Mouse (Mus musculus) heart, adult 9 months (tissue): ENCODE measurements around the gene Atpaf1.

Experiments
- DNase-seq, 2 experiments: peaks; one replicate each; pipeline ENCODE4 v3.0.0; 2022; ENCODE audit warnings: low spot score in 2 of 2

Gene Atpaf1

DNA sequence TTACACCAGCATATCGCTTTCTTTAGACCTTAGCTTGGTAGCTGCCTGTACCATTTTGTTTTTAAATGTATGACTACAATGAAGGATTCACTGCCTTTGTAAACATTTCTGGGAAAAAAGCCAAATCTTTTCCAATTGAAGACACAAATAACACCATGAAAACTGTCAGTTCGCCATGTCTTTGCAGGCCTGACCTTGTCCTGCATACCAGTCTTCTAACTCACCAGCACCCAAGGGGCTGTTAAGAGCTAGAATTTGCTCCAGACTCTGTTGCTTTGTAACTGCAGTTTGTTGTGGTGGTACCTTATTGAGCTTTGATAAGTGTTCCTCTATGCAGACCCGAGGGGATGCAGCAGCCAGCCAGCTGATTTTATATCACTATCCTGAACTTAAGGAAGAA, 15.4 kb downstream of the Atpaf1 start:
- no peak for DNase-seq

DNA sequence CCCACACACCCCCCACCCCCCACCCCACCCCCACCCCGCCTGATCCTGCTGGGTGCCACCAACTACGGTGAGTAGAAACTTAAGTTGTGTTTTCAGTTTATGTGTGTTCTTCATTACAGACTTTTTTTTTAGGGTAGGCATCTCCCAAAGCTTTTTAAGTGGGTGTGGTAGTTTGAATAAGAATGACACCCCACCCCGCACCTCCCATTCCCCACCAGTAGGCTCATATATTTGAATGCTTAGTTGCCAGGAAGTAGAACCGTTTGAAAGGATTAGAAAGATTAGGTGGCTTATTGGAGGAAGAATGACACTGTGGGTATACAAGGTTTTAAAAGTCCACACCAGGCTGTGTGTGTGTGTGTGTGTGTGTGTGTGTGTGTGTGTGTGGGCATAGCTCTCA, 27.7 kb downstream of the Atpaf1 start:
- DNase-seq = no peak

- no peak for DNase-seq
These were observed 31.0 kb downstream of the Atpaf1 start for GRCm38 (mm10) chr4:115815606-115816005.

GRCm38 (mm10) chr4:115820199-115820598, 35.6 kb downstream of the Atpaf1 start:
- DNase-seq = no peak

- DNase-seq = no peak
These were observed 36.3 kb downstream of the Atpaf1 start for GRCm38 (mm10) chr4:115820944-115821343.

- DNase-seq = no peak
These were observed 36.8 kb downstream of the Atpaf1 start for GRCm38 (mm10) chr4:115821431-115821830.

GRCm38 (mm10) chr4:115821928-115822327, 37.3 kb downstream of the Atpaf1 start:
- peak; percentile 40 to 51 for DNase-seq

- DNase-seq = no peak
These were observed 39.6 kb downstream of the Atpaf1 start for GRCm38 (mm10) chr4:115824178-115824577.

DNA sequence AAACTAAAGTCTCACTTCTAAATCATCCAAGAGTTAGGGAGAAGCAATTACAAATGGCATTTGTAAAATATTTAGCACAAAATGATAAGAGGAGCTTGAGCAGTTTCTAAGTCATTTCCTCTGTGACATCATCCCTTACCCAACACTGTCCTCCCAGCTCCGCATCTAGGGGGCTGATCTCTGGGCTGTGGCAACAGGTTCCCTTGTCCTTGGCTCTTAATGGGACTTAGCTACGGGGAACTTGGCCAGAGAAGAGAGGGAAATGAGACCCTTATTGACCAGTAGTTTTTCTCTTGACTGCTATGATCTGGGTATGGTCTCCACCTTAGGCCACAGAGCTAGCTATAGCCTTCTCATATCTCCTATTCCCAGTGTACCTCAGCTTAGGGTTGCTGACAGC, 40.7 kb downstream of the Atpaf1 start:
- no peak for DNase-seq

GRCm38 (mm10) chr4:115827066-115827465, 42.5 kb downstream of the Atpaf1 start:
- no peak for DNase-seq

GRCm38 (mm10) chr4:115827535-115827887, 42.9 kb downstream of the Atpaf1 start:
- no peak for DNase-seq

- peak; percentile 84 to 86 for DNase-seq
These were observed 43.4 kb downstream of the Atpaf1 start, which contains the start of gene Mob3c for GRCm38 (mm10) chr4:115827888-115828571. Gene Mob3c, plus strand, starts transcription at chr4:115828092.

DNA sequence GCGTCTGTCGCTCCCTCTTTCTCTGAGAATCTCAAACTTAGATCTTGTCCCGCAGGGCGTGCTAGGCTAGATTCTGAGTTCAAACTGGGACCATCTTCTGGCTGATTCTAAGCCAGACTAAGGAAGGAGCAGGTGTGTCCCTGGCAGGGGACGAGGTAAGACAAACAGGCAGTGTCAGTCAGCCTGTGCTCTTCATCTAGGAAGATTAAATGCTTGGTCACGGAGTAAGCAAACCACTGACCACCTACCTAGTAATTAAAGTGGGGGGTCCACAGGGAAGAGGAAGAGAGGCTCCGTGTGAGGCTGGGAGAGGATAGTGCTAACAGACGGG, 43.9 kb downstream of the Atpaf1 start:
- DNase-seq = no peak

DNA sequence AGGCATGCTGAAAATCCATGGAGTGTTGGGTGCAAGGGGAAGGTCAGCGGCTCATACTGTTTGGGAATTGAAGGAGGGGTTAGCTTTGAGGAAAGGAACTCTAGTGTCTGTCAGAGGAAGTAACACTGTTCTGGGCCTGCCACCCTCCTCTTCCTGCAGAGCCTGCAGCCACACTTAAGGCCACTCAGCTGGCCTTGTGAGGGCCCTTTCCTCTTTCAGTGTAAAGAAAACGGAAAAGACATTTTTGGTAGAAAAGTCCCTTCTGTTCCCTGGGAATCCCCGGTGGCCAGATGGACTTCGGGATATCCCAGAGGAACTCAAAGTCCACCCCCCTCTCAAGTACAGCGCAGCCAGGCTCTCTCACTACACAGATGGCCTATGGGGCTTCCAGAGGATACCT, 45.9 kb downstream of the Atpaf1 start:
- peak in 1 of 2 experiments; percentile 50 for DNase-seq

GRCm38 (mm10) chr4:115831221-115831620, 46.6 kb downstream of the Atpaf1 start:
- DNase-seq = no peak

- DNase-seq = no peak
These were observed 47.4 kb downstream of the Atpaf1 start for GRCm38 (mm10) chr4:115832040-115832439.

- no peak for DNase-seq
These were observed 51.0 kb downstream of the Atpaf1 start for GRCm38 (mm10) chr4:115835576-115835975.

DNA sequence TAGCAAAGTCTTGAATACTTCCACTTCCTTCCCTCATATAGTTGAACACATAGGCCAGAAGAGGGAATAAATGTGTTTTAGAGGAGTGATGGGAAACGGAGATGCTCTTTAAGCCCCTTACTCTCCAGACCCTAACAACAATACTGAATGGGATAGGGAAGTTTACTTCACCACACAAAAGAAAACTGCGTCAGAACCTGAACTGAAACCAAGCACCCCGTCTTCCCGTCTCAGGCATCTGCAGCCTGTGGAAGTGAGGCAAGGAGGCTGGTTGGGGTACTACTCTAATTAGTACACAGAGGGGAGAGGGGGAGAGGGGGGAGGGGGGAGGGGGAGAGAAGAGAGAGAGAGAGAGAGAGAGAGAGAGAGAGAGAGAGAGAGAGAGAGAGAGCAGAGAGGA, 53.6 kb downstream of the Atpaf1 start:
- DNase-seq = no peak

- DNase-seq = peak; percentile 90 to 92
These were observed 54.4 kb downstream of the Atpaf1 start, which contains the start of gene Mknk1 for GRCm38 (mm10) chr4:115838696-115839641. Gene Mknk1, plus strand, starts transcription at chr4:115839198.

GRCm38 (mm10) chr4:115839956-115840355, 55.3 kb downstream of the Atpaf1 start:
- DNase-seq = no peak

DNA sequence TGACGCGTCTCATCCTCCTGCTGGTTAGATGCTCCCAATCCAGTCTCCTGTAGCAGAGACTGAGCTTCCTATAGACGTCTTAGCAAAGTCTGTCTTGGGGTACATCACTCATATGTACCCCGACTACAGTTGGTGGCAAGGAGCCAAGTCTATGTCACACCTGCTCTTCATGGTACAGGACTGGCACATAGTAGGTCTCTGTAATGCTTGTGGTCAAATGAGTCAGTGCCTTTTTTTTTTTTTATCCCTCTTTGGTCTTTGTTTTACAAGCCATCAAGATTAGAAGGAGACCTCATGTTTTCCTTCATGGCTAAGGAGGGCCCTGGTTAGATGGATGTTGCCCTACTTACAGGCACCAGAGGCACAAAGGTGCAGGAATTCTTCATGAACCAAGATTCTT, 56.2 kb downstream of the Atpaf1 start:
- no peak for DNase-seq

DNA sequence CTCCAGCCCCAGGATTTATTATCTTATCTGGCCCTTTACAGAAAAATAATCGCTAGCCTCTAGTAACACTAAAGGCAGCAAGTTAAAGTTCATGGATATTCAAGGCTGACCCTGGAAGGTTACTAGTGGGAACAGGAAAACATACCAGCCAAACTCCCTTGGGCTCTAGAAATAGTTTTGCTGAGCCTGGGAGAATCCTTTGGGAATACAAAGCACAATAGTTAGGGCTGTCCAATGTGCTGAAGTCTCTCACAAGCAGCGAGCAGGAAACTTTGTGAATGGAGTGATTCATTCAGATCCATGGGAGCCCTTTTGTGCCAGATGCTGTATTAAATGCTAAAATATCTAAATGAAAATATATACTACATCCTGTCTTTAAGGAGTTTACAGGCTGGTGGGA, 62.0 kb downstream of the Atpaf1 start:
- DNase-seq = peak; percentile 44 to 54

- DNase-seq = peak; percentile 53 to 64
These were observed 62.8 kb downstream of the Atpaf1 start for GRCm38 (mm10) chr4:115847377-115847776.
